Mouse (Mus musculus): ENCODE results near the gene Aadacl2. TPM values are rescaled to one million over a fixed set of nuclear protein-coding genes. Genes with fewer than 3 reads are reported as not detected.

Aadacl2 gene
- total RNA-seq (2017): not detected in 3 replicates

- ATAC-seq (replicated peaks; ENCODE audit: insufficient number of reproducible peaks, low FRiP score, low TSS enrichment, poor library complexity, severe bottlenecking): no peak
Measured at GRCm38 (mm10) chr3:60006443-60006842, at the start of gene Aadacl2. Gene Aadacl2 (plus strand): TSS chr3:60006743.

- no peak for ATAC-seq (replicated peaks; ENCODE audit: insufficient number of reproducible peaks, low FRiP score, low TSS enrichment, poor library complexity, severe bottlenecking)
Measured at GRCm38 (mm10) chr3:59970891-59971290, 35.7 kb upstream of the Aadacl2 start.

GRCm38 (mm10) chr3:59974591-59974990 is 32.0 kb upstream of the Aadacl2 start:
- ATAC-seq (replicated peaks; ENCODE audit: insufficient number of reproducible peaks, low FRiP score, low TSS enrichment, poor library complexity, severe bottlenecking): no peak

GRCm38 (mm10) chr3:60003622-60004021 is 2.9 kb upstream of the Aadacl2 start:
- no peak for ATAC-seq (replicated peaks; ENCODE audit: insufficient number of reproducible peaks, low FRiP score, low TSS enrichment, poor library complexity, severe bottlenecking)

DNA sequence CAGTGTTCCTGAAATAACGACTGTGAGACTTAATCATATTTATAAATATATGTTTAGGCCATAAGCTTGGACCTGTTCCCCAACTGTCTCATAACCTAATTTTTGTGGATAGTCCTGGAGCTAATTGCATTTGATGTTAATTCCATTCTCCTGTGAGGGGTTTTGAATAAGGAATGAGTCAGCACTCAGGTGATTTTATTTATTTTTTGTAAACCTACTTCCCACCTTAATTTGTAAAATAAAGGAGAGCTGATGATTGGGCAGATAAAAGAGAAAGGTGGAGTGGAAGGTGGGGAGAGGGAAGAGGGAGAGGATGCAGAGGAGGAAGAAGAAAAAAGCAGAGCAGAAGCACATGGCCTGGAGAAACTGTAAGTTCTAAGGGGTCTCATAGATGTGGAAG is 18.9 kb downstream of the Aadacl2 start, which contains the start of gene Aadac:
Gene Aadac (plus strand): TSS at position 301 of the 400 bp plus-strand sequence.
- no peak for ATAC-seq (replicated peaks; ENCODE audit: insufficient number of reproducible peaks, low FRiP score, low TSS enrichment, poor library complexity, severe bottlenecking)

DNA sequence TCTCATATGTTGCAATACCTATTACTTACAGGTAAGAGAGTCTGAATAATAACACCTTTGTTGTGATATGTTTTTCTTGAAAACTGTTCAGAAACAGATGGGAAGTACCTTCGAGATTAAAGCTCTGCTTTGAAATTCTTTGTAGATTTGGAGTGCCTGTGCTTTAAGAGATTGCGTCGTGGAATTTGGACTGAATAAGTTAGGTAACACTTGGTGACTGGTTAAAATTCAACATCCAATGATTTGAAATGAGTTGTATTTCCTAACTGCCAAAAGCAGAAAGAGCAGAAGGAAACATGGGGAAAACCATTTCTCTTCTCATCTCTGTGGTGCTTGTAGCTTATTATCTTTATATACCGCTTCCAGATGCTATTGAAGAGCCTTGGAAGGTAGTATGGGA is 25.0 kb downstream of the Aadacl2 start:
- no peak for ATAC-seq (replicated peaks; ENCODE audit: insufficient number of reproducible peaks, low FRiP score, low TSS enrichment, poor library complexity, severe bottlenecking)

- ATAC-seq (replicated peaks; ENCODE audit: insufficient number of reproducible peaks, low FRiP score, low TSS enrichment, poor library complexity, severe bottlenecking): no peak
Measured at GRCm38 (mm10) chr3:60046221-60046913, 39.8 kb downstream of the Aadacl2 start.

DNA sequence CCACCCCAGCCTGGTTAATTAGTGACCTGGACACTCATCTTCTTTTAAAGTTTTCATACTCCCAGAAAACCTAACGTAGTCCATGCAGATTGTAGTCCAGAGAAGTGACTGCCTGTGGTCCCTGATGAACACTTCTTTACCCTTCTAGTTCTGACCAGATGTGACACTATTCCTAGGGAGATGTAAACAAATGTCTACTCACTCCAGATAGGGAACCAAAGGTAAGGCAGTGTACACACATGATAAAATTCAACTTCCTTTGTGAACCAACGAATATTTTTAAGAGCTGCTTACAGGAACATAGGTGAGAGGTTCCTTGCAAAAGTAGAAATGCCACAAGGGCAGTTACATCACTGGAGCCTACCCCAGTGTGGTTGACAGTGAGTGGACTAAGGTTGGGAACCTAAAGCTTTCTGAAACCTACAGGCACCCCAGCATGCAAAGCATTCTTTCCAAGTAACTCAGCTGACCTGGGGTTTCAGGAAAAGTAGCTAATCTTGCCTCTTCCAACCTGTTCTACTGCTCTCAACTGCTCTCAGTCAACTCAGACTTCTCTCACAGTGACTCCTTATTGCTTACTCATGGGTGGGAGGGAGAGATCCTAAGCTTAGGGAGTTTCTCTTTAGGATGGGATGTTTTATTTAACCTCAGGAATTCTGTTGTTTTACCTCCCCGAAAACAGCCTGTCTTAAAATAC is 46.8 kb downstream of the Aadacl2 start:
- ATAC-seq (replicated peaks; ENCODE audit: insufficient number of reproducible peaks, low FRiP score, low TSS enrichment, poor library complexity, severe bottlenecking): no peak

GRCm38 (mm10) chr3:60053931-60054330 is 47.4 kb downstream of the Aadacl2 start:
- ATAC-seq (replicated peaks; ENCODE audit: insufficient number of reproducible peaks, low FRiP score, low TSS enrichment, poor library complexity, severe bottlenecking): no peak

DNA sequence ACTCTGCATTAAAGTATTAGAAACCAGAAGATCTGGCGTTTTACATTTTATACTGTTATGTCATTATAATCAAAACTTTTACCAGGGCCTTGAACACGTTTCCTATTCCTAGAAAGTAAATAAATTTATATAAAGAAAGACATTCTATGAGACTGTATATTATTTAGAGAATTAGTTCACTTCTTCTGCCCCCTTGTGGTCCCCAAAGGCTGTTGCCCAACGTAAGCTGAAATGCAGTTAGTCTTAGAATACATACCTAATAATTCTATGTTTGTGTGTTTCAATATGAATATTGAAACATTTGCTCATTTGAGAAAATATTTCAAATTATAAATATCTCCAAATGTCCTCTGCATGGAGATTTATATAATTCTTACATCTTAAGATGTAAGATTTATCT is 49.9 kb downstream of the Aadacl2 start:
- ATAC-seq (replicated peaks; ENCODE audit: insufficient number of reproducible peaks, low FRiP score, low TSS enrichment, poor library complexity, severe bottlenecking): no peak

- ATAC-seq (replicated peaks; ENCODE audit: insufficient number of reproducible peaks, low FRiP score, low TSS enrichment, poor library complexity, severe bottlenecking): no peak
Measured at GRCm38 (mm10) chr3:60057070-60057808, 50.7 kb downstream of the Aadacl2 start.

DNA sequence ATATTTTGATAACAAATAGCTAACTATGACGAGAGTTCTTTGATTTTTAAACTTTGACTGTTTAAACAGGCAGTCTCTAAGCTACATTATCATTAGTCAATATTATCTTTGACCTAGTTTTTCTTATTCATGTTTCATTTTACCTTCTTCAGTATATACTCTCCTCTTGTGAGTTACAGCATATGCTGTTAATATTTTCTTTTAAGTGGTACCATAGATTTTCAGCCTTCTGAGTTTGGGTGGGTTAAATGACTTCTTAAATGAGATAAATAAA is 51.2 kb downstream of the Aadacl2 start:
- ATAC-seq (replicated peaks; ENCODE audit: insufficient number of reproducible peaks, low FRiP score, low TSS enrichment, poor library complexity, severe bottlenecking): no peak

Other genes with a start within 250 kb of the Aadacl2 start
- not detected in 3 replicates for gene Gm8298, start 145.7 kb upstream of the Aadacl2 start, total RNA-seq (2017)
- not detected in 3 replicates for gene C130079G13Rik, start 81.5 kb upstream of the Aadacl2 start, total RNA-seq (2017)
- not detected in 3 replicates for gene Aadac, start 19.0 kb downstream of the Aadacl2 start, total RNA-seq (2017)
- gene Sucnr1, start 75.1 kb downstream of the Aadacl2 start, total RNA-seq (2017): 0.57 TPM in 1 of 3 replicates, not detected in the others

Data from monocyte, adult 5-6 weeks (primary cell).